Mouse (Mus musculus): ENCODE data around the gene Tmem165. TPM values are rescaled to one million over a fixed set of nuclear protein-coding genes. Genes with fewer than 3 reads are reported as not detected.

Tmem165 gene
- polyA plus RNA-seq, 1 experiment from 2014 or later = 97.4 TPM

GRCm38 (mm10) chr5:76199346-76199745, 15.7 kb downstream of the Tmem165 start:
- H3K4me1 ChIP-seq = no peaks in the 10 kb centered on the region
- H3K4me2 ChIP-seq = no peak overlapping the region
- H3K9me3 ChIP-seq (replicated peaks) = no peaks in the 10 kb centered on the region
- H3K9ac ChIP-seq = no peak overlapping the region
- ATAC-seq (replicated peaks; ENCODE audit: low FRiP score) = no peak
- no peak overlapping the region for H3K27ac ChIP-seq
- H3K36me3 ChIP-seq = peaks cover 72% of the 10 kb centered on the region
- 92% methylated on average over 13 of the region's 13 CpGs for WGBS
- no peak overlapping the region for H3K4me3 ChIP-seq (replicated peaks)
- H3K27me3 ChIP-seq = no peaks in the 10 kb centered on the region

- 92% methylated on average over 3 of the region's 3 CpGs for WGBS
- no peak for ATAC-seq (replicated peaks; ENCODE audit: low FRiP score)
- peaks cover 88% of the 10 kb centered on the region for H3K36me3 ChIP-seq
Measured at GRCm38 (mm10) chr5:76203171-76203570, 19.5 kb downstream of the Tmem165 start.

DNA sequence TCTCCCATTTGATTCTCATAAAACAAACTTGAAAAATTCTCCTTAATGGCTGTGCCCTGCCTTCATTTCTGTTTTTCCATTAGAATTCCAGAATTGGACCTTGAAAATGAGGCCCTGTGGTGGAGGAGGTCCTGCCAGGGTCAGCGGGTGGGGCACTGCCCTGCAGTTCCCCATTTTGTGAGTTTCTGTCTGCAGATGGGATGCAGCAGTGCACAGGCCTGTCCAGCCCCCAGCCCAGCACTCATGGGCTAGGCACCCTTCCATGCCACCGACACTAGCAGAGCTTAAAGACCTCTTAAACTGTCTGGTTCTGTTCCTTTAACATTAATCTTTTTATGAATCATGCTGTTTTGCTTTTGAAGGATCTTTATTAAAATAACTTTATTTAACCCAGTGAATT, 22.2 kb downstream of the Tmem165 start:
- H3K4me1 ChIP-seq = no peaks in the 10 kb centered on the region
- peaks cover 88% of the 10 kb centered on the region for H3K36me3 ChIP-seq
- ATAC-seq (replicated peaks; ENCODE audit: low FRiP score) = no peak
- no peak overlapping the region for H3K9ac ChIP-seq
- 81% methylated on average over 2 of the region's 2 CpGs for WGBS
- H3K27ac ChIP-seq = no peak overlapping the region
- H3K27me3 ChIP-seq = no peaks in the 10 kb centered on the region
- H3K9me3 ChIP-seq (replicated peaks) = no peaks in the 10 kb centered on the region
- no peak overlapping the region for H3K4me2 ChIP-seq
- no peak overlapping the region for H3K4me3 ChIP-seq (replicated peaks)

More at GRCm38 (mm10) chr5:76203171-76203570, 19.5 kb downstream of the Tmem165 start:
- H3K4me1 ChIP-seq = no peaks in the 10 kb centered on the region
- H3K4me3 ChIP-seq (replicated peaks) = no peak overlapping the region
- no peak overlapping the region for H3K9ac ChIP-seq
- H3K27me3 ChIP-seq = no peaks in the 10 kb centered on the region
- no peaks in the 10 kb centered on the region for H3K9me3 ChIP-seq (replicated peaks)
- no peak overlapping the region for H3K27ac ChIP-seq
- no peak overlapping the region for H3K4me2 ChIP-seq

DNA sequence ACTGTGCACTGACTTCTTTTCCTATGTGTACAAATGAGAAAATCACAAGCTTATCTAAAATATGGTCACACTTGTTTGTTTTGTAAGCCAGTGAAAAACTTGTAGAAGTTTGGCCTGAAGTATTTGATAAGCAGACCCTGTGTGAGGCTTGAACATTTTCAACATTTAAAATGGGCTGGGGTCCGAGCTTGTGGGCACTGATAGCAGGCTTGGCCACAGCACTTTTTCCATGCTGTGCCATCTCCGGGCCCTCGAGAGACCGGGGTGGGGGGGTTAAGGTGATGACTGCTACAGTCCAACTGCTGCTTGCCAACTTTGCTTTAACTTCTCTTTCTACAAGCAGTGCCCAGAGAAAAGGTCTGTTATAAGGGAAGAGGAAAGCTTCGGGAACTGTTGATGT, 24.4 kb downstream of the Tmem165 start:
- no peaks in the 10 kb centered on the region for H3K9me3 ChIP-seq (replicated peaks)
- peaks cover 89% of the 10 kb centered on the region for H3K36me3 ChIP-seq
- H3K4me3 ChIP-seq (replicated peaks) = no peak overlapping the region
- no peaks in the 10 kb centered on the region for H3K27me3 ChIP-seq
- no peaks in the 10 kb centered on the region for H3K4me1 ChIP-seq
- no peak overlapping the region for H3K4me2 ChIP-seq
- no peak overlapping the region for H3K27ac ChIP-seq
- no peak for ATAC-seq (replicated peaks; ENCODE audit: low FRiP score)
- H3K9ac ChIP-seq = no peak overlapping the region
- WGBS = 93% methylated on average over 5 of the region's 5 CpGs

DNA sequence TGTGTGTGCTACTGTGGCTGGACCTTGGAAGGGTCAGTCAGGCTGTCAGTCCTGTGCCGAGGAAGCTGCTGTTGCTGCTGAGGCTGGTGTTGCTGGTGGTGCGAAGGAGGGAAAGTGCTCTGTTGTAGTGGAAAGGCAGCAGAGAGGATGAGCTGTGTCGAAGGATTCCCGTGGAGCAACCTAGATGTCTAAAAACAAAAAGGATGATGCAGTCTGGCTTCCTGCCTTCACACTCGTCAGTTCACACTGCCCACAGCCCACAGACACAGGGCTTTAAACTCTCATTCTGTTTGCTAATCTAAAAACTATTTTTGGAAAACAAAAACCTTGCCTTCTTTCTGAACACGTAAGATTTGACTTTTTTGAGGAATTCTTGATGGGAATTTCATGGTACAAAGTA, 33.0 kb downstream of the Tmem165 start:
- WGBS = 81% methylated on average over 6 of the region's 6 CpGs
- H3K4me3 ChIP-seq (replicated peaks) = no peak overlapping the region
- H3K4me2 ChIP-seq = no peak overlapping the region
- H3K27me3 ChIP-seq = no peaks in the 10 kb centered on the region
- no peak for ATAC-seq (replicated peaks; ENCODE audit: low FRiP score)
- H3K9ac ChIP-seq = no peak overlapping the region
- H3K4me1 ChIP-seq = no peaks in the 10 kb centered on the region
- no peaks in the 10 kb centered on the region for H3K9me3 ChIP-seq (replicated peaks)
- H3K27ac ChIP-seq = no peak overlapping the region
- H3K36me3 ChIP-seq = peaks cover 39% of the 10 kb centered on the region

DNA sequence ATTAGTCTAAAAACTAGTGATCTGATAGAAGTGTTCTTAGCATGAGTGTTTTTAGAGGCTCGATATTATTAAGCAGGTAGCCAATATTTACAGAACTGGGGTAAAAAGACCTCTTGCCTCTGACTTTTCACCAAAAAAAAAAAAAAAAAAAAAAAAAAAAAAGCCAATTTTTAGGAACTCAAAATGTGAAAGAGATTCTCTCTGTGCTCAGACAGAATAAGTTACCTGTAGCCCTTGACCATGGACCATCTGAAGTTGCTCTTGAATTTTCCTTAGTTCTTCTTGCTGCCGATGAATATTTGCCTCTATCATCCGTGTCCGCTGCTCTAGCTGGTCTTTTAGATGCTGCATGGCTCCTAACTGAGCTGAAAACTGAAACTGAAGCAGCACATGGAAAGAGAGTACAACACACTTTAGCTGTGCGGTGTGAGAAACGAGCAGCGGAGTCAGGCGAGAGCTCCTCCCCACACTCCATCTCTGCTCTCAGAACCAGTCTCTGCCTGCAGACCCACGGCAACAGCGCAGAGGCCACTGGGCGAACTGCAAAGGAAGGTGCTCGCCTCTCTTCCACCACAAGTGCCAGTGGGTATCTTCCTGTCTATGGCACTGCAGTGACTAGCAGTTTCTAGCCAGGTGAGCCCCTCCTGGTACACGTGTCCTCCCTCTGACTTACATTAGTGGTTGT, 47.6 kb downstream of the Tmem165 start:
- no peaks in the 10 kb centered on the region for H3K27me3 ChIP-seq
- H3K4me1 ChIP-seq = no peaks in the 10 kb centered on the region
- no peak for ATAC-seq (replicated peaks; ENCODE audit: low FRiP score)
- H3K36me3 ChIP-seq = peaks cover 73% of the 10 kb centered on the region
- no peak overlapping the region for H3K9ac ChIP-seq
- H3K27ac ChIP-seq = no peak overlapping the region
- no peak overlapping the region for H3K4me2 ChIP-seq
- H3K9me3 ChIP-seq (replicated peaks) = no peaks in the 10 kb centered on the region
- 94% methylated on average over 13 of the region's 13 CpGs for WGBS
- no peak overlapping the region for H3K4me3 ChIP-seq (replicated peaks)

DNA sequence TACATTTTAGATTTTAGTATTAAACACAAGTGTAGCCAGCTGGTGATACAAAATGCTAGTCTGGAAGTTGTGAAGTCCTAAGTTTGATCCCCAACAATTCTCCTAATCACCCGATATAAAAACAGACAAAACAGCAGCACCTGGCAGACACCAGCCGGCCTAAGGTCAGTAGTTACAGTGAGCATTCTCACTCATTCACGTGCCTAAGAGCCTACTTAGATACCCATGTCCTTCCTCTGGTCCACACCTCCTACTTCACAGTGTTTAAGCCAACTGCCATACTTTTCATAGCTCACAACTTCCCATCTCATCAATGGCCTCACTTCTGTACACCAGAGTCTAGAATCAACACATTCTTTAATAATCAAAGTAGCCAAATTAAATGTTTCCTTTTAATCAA, 59.6 kb downstream of the Tmem165 start:
- 82% methylated on average over 3 of the region's 3 CpGs for WGBS
- Histone ChIP-seq H3K27ac (no peak overlapping the region), H3K27me3 (no peaks in the 10 kb centered on the region), H3K4me2 (no peak overlapping the region), H3K4me1 (no peaks in the 10 kb centered on the region), H3K36me3 (peaks cover 49% of the 10 kb centered on the region), H3K9ac (no peak overlapping the region), H3K4me3 (replicated peaks) (no peak overlapping the region), H3K9me3 (replicated peaks) (no peaks in the 10 kb centered on the region)
- no peak for ATAC-seq (replicated peaks; ENCODE audit: low FRiP score)

DNA sequence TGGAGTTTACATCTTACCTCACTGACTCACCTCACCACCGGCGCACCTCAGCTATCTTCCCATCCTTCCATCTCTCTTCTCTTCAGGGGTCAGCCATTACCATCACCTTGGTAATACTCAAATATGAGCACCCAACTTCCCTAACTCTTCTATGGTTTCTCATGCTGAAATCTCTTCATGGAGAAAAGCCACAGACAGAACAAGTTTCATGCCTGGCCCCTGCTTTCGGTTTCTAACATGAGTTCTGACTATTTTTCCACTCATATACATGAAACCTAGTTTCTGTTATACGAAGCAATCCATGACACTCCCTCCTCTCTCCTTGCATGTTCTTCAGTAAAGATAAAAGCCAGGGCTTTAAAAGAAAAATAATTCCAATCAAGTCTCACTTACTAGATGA, 60.2 kb downstream of the Tmem165 start:
- no peak for ATAC-seq (replicated peaks; ENCODE audit: low FRiP score)
- H3K27ac ChIP-seq = no peak overlapping the region
- peaks cover 49% of the 10 kb centered on the region for H3K36me3 ChIP-seq
- WGBS = 99% methylated on average over 4 of the region's 4 CpGs
- H3K27me3 ChIP-seq = no peaks in the 10 kb centered on the region
- no peak overlapping the region for H3K4me2 ChIP-seq
- no peaks in the 10 kb centered on the region for H3K9me3 ChIP-seq (replicated peaks)
- H3K9ac ChIP-seq = no peak overlapping the region
- no peak overlapping the region for H3K4me3 ChIP-seq (replicated peaks)
- H3K4me1 ChIP-seq = no peaks in the 10 kb centered on the region

GRCm38 (mm10) chr5:76244430-76244829, 60.8 kb downstream of the Tmem165 start:
- H3K4me3 ChIP-seq (replicated peaks) = no peak overlapping the region
- no peaks in the 10 kb centered on the region for H3K4me1 ChIP-seq
- H3K27me3 ChIP-seq = no peaks in the 10 kb centered on the region
- H3K36me3 ChIP-seq = peaks cover 44% of the 10 kb centered on the region
- H3K27ac ChIP-seq = no peak overlapping the region
- 91% methylated on average over 10 of the region's 10 CpGs for WGBS
- no peak overlapping the region for H3K9ac ChIP-seq
- no peaks in the 10 kb centered on the region for H3K9me3 ChIP-seq (replicated peaks)
- ATAC-seq (replicated peaks; ENCODE audit: low FRiP score) = no peak
- no peak overlapping the region for H3K4me2 ChIP-seq

DNA sequence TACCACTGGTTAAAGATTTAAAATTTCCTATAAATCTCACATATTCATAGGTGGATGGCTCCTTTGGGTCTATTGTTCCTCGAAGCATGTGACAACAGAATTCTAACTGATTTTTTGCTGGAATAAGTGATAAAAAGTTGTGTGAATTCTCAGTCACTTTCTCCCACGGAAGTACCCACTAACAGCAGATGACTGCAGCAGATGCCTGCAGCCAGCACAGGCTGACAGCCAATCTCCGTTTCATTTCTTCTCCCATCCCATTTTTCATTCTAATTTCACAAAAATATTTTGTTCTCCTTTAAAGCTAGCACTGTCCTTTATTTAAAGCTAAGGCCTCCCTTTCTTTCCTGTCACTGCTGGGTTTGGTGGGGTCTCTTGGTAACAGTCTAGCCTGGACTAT, 61.7 kb downstream of the Tmem165 start:
- no peak overlapping the region for H3K4me2 ChIP-seq
- no peaks in the 10 kb centered on the region for H3K9me3 ChIP-seq (replicated peaks)
- no peak overlapping the region for H3K4me3 ChIP-seq (replicated peaks)
- peaks cover 34% of the 10 kb centered on the region for H3K36me3 ChIP-seq
- H3K9ac ChIP-seq = no peak overlapping the region
- H3K27me3 ChIP-seq = no peaks in the 10 kb centered on the region
- no peaks in the 10 kb centered on the region for H3K4me1 ChIP-seq
- no peak for ATAC-seq (replicated peaks; ENCODE audit: low FRiP score)
- H3K27ac ChIP-seq = no peak overlapping the region
- 87% methylated on average over 3 of the region's 3 CpGs for WGBS

DNA sequence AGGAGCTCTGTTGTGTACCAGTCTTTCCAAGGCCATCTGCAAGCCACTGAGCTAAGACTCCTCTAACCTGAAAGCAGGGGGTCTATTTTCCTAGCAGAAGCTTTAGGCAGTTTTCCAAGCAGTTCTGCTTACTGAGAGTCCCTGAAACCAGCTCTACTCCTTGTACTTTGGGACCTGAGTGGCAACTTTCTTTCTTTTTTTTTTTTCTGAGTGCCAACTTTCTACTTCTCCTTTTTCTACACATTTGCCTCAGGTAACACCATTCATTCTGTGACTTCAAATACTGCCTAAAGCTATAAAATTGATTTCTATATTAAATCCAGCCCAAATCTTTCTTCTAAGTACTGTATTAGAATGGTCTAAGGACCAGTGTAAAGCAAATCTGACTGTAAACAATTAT, 62.9 kb downstream of the Tmem165 start:
- no peak for ATAC-seq (replicated peaks; ENCODE audit: low FRiP score)
- H3K27ac ChIP-seq = no peak overlapping the region
- H3K4me3 ChIP-seq (replicated peaks) = no peak overlapping the region
- H3K4me1 ChIP-seq = no peaks in the 10 kb centered on the region
- H3K36me3 ChIP-seq = peaks cover 30% of the 10 kb centered on the region
- H3K9ac ChIP-seq = no peak overlapping the region
- no peak overlapping the region for H3K4me2 ChIP-seq
- no peaks in the 10 kb centered on the region for H3K27me3 ChIP-seq
- H3K9me3 ChIP-seq (replicated peaks) = no peaks in the 10 kb centered on the region

DNA sequence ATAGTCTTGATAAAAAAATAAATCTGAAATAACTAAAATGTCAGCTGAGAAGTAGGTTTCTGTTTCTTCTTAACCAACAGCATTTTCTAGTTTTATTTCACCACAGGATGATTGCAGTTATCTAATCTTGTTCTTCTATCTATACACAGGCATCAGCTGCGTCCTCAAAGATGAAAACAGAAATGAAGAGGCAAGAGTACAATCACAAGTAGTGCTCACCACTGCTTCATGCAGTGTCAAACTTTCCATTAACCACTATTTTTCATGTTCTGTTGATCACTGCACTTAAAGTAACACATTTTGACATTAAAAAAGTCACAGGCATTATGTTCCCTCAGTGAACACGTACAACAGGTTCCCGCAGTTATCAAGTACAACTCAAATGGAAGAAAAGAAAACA, 67.3 kb downstream of the Tmem165 start:
- ATAC-seq (replicated peaks; ENCODE audit: low FRiP score) = no peak
- WGBS = 91% methylated on average over 3 of the region's 3 CpGs

More for the DNA sequence above, 67.3 kb downstream of the Tmem165 start:
- Histone ChIP-seq H3K9ac (no peak overlapping the region), H3K27ac (no peak overlapping the region), H3K27me3 (no peaks in the 10 kb centered on the region), H3K36me3 (peaks cover 18% of the 10 kb centered on the region), H3K4me1 (no peaks in the 10 kb centered on the region), H3K4me2 (no peak overlapping the region), H3K9me3 (replicated peaks) (no peaks in the 10 kb centered on the region), H3K4me3 (replicated peaks) (no peak overlapping the region)
